Mouse (Mus musculus) 3T3-L1 (cell line): ENCODE measurements around the gene Dyrk1a.

Experiments
- DNase-seq: peaks from one replicate; pipeline ENCODE4 v3.0.0-alpha.2; 2015; ENCODE audit warnings: low read depth, low spot score

The Dyrk1a gene

GRCm38 (mm10) chr16:94714483-94714882, 144.7 kb downstream of the Dyrk1a start:
- DNase-seq: no peak

GRCm38 (mm10) chr16:94717051-94717450, 147.2 kb downstream of the Dyrk1a start:
- DNase-seq: no peak

- DNase-seq: no peak
These were observed 149.1 kb downstream of the Dyrk1a start for GRCm38 (mm10) chr16:94718919-94719318.

- DNase-seq: no peak
These were observed 149.7 kb downstream of the Dyrk1a start for GRCm38 (mm10) chr16:94719488-94719887.

GRCm38 (mm10) chr16:94720476-94721153, 150.8 kb downstream of the Dyrk1a start:
- DNase-seq: no peak

- DNase-seq: no peak
These were observed 151.8 kb downstream of the Dyrk1a start for GRCm38 (mm10) chr16:94721549-94722006.

- no peak for DNase-seq
These were observed 153.1 kb downstream of the Dyrk1a start for GRCm38 (mm10) chr16:94722936-94723335.

- DNase-seq: peak; percentile 58
These were observed 154.3 kb downstream of the Dyrk1a start for GRCm38 (mm10) chr16:94724061-94724596.

- DNase-seq: no peak
These were observed 155.0 kb downstream of the Dyrk1a start for GRCm38 (mm10) chr16:94724747-94725211.

GRCm38 (mm10) chr16:94729236-94729635, 159.4 kb downstream of the Dyrk1a start:
- DNase-seq: no peak

- no peak for DNase-seq
These were observed 161.2 kb downstream of the Dyrk1a start for GRCm38 (mm10) chr16:94731027-94731426.

- peak; percentile 40 for DNase-seq
These were observed 165.7 kb downstream of the Dyrk1a start for GRCm38 (mm10) chr16:94735472-94735871.

- no peak for DNase-seq
These were observed 166.9 kb downstream of the Dyrk1a start for GRCm38 (mm10) chr16:94736462-94737358.

- DNase-seq: peak; percentile 36
These were observed 167.5 kb downstream of the Dyrk1a start for GRCm38 (mm10) chr16:94737359-94737687.

- DNase-seq: peak; percentile 59
These were observed 174.2 kb downstream of the Dyrk1a start for GRCm38 (mm10) chr16:94743853-94744501.

- no peak for DNase-seq
These were observed 175.2 kb downstream of the Dyrk1a start for GRCm38 (mm10) chr16:94745016-94745415.
